Mouse (Mus musculus): ENCODE measurements at regions not wholly inside any gene's neighbourhood (a gene's known extent, or its start where the extent isn't known, plus 50 kb on each side); places are given as distances from the start of the nearest gene placed in this dataset.

DNA sequence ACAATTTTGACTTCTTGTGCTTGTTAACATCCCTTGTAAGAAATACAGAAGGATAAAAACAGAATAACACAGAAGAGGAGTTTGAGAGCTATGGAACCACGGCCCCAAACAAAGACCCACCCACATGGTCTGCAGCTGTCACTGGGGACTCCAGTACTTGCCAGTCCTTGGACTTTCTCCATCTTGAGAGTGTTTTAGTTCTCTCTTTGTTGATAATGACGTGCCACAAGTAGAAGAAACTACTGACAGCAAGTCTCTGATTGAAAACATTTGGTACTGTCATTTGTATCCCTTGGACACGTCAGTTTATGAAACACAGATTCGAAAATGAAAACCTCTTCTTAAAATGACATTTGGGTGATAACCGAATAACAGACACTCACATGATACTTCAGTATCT lies 68.3 kb upstream of the Frg1 start:
- no peak for DNase-seq (ENCODE audit: low read depth, low spot score)

DNA sequence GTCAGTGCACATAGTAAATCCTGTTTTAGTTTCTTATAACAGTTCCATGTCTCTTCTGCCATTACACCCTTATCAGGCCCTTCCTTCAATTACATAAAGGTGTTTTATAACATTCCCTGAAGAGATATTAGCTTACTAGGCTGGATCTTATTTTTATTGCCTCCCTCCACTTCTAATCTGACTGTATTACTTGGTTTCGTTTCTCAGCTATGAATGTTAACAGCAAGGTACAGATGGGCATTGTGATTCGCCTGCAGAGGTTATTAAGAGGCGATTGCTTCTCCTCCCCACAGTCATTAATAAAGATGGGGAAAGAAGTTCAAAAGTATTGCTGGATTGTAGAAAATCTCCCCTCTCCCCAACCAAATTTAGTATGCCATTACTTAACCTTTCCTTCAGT lies 66.4 kb upstream of the Frg1 start:
- DNase-seq (ENCODE audit: low read depth, low spot score), result no peak

DNA sequence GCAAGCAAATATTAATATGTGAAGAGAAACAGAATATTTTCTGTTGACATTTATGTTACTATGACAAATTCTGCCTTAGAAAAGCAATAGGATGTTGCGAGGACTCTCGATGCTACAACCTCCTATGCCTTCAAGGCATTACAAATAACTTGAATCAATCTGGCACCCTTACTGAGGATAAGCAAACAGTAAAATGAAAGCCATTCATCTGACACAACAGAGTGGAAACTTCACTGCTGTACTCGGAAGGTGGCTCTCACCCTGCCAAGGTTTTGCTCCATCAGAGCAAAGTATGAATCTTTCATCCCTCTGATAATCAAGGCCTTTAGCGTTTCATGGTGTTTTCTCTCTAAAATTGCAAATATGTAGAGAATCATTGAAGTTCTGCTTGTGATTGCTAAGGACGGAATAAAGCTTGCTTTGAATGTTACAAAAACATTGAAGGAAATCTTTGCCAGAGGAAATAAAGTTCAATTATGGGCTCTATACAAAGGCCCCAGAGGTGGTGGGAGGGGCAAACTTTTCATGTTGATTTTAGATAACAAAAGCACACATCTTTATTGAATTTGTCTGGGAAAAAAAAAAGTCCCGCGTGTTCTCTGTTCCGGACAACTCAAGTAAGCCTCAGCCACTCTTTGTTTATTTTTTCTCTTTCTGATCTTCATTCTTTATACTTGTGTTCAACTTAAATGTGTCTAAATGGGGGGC lies 56.3 kb upstream of the Frg1 start:
- DNase-seq (ENCODE audit: low read depth, low spot score), result no peak

DNA sequence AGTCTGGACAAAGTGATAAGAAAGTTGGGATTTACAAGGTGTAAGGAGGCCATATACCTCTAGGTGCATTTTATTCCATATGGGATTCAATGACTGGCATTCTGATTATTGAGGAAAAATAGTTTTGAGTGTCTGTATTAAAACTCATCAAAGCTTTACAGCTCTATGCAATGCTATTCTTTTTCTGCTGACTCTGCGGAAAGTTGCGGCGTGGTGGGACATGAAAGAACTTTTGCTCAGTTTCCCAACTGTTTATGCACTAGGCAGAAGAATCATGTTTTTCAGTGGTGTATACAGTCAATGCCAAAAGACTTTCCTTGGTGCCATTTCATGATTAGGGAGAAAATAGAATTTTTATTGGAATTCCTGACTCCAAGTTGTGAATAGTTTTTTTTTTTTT lies 55.4 kb upstream of the Frg1 start:
- no peak for DNase-seq (ENCODE audit: low read depth, low spot score)

Data from CD4-positive, CD25-positive, alpha-beta regulatory T cell, adult 2 months (primary cell).